Mouse (Mus musculus): ENCODE data around the gene Ssc5d. TPM values are rescaled to one million over a fixed set of nuclear protein-coding genes. Genes with fewer than 3 reads are reported as not detected.

Ssc5d gene
- polyA plus RNA-seq, 1 experiment from 2014 or later = 1.5 TPM

DNA sequence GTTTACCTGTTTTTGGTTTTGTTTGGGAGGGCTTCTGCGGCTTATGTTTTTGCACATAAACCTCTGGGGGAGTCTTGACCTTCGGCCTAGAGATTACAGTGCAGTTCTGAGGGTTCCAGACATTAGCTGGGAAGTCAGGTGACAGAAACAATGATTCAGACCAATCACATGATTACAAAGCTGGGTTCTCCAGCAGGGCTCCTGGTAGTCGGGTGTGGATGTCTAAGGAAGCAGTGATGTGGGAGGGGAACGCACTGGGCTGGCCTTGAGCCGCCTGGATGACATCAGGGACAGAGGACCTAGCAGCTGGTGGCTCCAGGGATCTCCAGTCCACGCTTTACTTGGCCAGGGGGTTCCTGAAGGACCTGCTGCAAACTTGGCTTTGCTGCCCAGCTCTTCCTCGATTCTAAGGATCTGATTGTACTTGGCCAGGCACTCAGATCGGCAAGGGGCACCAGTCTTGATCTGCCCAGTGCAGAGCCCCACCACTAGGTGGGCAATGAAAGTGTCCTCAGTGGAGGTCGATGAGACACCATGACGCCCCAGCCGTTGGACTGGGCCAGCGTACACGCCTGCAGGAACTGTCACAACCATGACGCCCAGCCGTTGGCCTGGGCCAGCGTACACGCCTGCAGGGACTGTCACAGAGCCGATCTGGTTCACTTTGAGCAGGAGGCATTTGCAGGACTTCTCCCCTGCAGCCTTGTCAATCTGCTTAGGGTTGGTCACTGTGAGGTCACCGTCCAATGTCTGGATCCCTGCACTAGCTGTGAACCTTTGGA is 25.2 kb downstream of the Ssc5d start:
- H3K4me2 ChIP-seq = no peak overlapping the region
- H3K4me1 ChIP-seq (replicated peaks) = peaks cover 25% of the 10 kb centered on the region
- no peak overlapping the region for H3K27ac ChIP-seq (ENCODE audit: poor library complexity, severe bottlenecking)
- no peak overlapping the region for H3K4me3 ChIP-seq
- no peaks in the 10 kb centered on the region for H3K9me3 ChIP-seq (replicated peaks)
- no peak overlapping the region for H3K9ac ChIP-seq
- no peaks in the 10 kb centered on the region for H3K27me3 ChIP-seq (replicated peaks)
- H3K36me3 ChIP-seq = no peaks in the 10 kb centered on the region
- ATAC-seq (ENCODE audit: insufficient number of reproducible peaks, low FRiP score) = no peak
- 72% methylated on average over 19 of the region's 19 CpGs for WGBS

DNA sequence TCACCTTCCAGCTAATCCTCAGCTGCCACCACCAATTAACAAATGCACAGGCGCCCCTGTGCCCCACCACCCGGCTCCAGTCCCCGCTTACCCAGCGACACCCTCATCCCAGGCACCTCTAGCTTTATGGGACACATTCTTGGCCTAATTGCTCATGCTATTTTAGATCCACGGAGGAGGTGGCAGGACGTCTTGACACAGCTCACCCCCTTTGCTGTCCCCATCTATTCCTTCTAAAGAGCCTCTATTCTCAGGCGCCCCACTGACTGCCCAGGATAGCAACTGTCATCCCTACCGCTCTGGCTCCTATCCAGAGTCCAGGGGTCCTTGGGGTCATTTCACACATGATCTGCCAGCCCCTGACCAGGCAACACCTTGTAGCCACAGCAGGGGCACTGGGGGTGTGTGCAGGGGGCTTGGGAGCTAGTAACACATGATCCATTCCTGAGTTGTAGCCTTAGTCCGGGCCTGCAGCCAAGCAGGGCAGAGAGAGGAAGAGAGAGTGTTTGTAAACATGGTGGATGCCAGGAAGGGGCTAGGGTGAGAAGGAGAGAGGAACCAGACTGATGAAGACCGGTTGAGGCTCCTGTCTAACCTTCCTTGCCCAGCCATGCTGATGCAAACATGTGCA is 28.3 kb downstream of the Ssc5d start:
- Histone ChIP-seq H3K27me3 (replicated peaks) (no peaks in the 10 kb centered on the region), H3K4me3 (no peak overlapping the region), H3K27ac (ENCODE audit: poor library complexity, severe bottlenecking) (peak overlapping the region; percentile 59), H3K4me1 (replicated peaks) (peaks cover 22% of the 10 kb centered on the region), H3K9me3 (replicated peaks) (no peaks in the 10 kb centered on the region), H3K9ac (no peak overlapping the region; the same call in 1 of the 2 replicates), H3K36me3 (no peaks in the 10 kb centered on the region), H3K4me2 (0 out of 2 replicates have a peak overlapping the region, but pooled peaks have one; percentile 2)
- WGBS = 12% methylated on average over 10 of the region's 10 CpGs
- ATAC-seq (ENCODE audit: insufficient number of reproducible peaks, low FRiP score) = peak; percentile 65

DNA sequence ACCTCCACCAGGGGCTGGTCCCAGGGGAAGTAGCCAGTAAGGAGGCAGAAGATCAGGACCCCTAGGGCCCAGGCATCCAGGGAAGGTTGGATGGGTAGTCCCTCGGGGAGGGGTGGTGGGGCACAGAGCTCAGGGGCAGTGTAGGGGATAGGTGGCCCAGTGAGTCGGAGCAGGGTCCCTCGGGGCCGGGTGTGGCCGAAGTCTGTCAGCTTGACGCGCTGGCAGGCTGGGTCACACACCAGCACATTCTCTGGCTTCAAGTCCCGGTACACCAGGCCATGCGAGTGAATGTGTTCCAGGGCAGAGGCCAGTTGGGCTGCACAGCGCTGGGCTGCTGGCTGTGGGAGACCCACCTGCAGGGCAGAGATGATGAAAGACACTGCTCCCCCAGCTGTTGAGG is 31.8 kb downstream of the Ssc5d start:
- H3K36me3 ChIP-seq = no peaks in the 10 kb centered on the region
- WGBS = 79% methylated on average over 10 of the region's 10 CpGs
- no peak overlapping the region for H3K9ac ChIP-seq
- no peak overlapping the region for H3K4me2 ChIP-seq
- H3K4me3 ChIP-seq = no peak overlapping the region
- no peak overlapping the region for H3K27ac ChIP-seq (ENCODE audit: poor library complexity, severe bottlenecking)
- H3K9me3 ChIP-seq (replicated peaks) = no peaks in the 10 kb centered on the region
- no peak for ATAC-seq (ENCODE audit: insufficient number of reproducible peaks, low FRiP score)
- H3K4me1 ChIP-seq (replicated peaks) = peaks cover 13% of the 10 kb centered on the region
- no peaks in the 10 kb centered on the region for H3K27me3 ChIP-seq (replicated peaks)

DNA sequence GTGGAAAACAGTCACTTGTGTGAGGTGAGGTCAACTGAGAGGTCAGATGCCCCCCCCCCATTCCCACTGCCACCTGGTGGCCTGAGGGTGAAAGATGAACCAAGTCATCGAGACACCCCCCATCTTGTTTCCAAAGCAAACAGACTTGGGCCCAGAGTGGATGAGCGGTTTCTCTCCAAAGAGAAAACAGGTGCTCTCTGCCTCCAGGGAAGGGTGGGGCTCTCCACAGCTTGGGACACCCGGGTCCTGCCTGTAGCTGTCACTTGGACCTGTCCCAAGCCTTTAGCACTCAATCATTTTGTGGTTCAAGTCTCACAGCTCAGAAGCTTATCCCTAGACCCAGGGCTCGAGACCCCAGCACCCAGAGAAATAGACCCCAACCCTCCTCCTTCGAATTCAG is 37.9 kb downstream of the Ssc5d start:
- ATAC-seq (ENCODE audit: insufficient number of reproducible peaks, low FRiP score) = no peak
- 79% methylated on average over 5 of the region's 5 CpGs for WGBS
- H3K9ac ChIP-seq = no peak overlapping the region

DNA sequence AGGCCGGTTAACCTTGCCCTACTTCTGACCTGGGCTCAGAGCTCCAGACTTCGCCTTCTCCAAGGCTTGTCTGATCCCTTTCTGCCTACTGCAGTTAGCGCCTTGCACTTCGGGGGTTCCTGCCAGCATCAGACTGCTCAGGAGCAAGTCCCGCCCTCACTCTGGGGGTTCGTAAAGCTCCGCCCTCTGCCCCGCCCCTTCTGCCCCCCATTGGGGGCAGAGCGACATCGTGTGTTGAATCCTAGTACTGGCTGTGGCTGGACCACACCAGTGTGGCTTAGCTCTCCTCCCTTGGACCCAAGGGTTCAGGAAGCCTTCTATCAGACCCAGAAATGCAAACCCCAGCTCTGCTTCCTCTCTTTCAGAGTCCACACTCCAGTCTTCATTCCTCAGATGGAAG is 38.7 kb downstream of the Ssc5d start, which contains the start of gene Sbk2:
Gene Sbk2, minus strand, starts transcription at position 135 of the 400 bp plus-strand sequence.
- H3K4me1 ChIP-seq (replicated peaks) = no peaks in the 10 kb centered on the region
- H3K9me3 ChIP-seq (replicated peaks) = no peaks in the 10 kb centered on the region
- peak within 1 kb of the TSS; percentile 42 for H3K4me2 ChIP-seq
- H3K27ac ChIP-seq (ENCODE audit: poor library complexity, severe bottlenecking) = no peak within 1 kb of the TSS
- 3% methylated on average over 10 of the region's 10 CpGs for WGBS
- H3K9ac ChIP-seq = no peak within 1 kb of the TSS
- no peaks in the 10 kb centered on the region for H3K36me3 ChIP-seq
- ATAC-seq (ENCODE audit: insufficient number of reproducible peaks, low FRiP score) = peak; percentile 83
- H3K27me3 ChIP-seq (replicated peaks) = 0 out of 2 replicates have a peak, but pooled peaks cover 3% of the 10 kb centered on the region
- no peak within 1 kb of the TSS for H3K4me3 ChIP-seq

More for the DNA sequence above, 37.9 kb downstream of the Ssc5d start:
- Histone ChIP-seq H3K27ac (ENCODE audit: poor library complexity, severe bottlenecking) (no peak overlapping the region), H3K4me3 (no peak overlapping the region), H3K4me2 (no peak overlapping the region), H3K4me1 (replicated peaks) (no peaks in the 10 kb centered on the region), H3K27me3 (replicated peaks) (0 out of 2 replicates have a peak, but pooled peaks cover 3% of the 10 kb centered on the region), H3K9me3 (replicated peaks) (no peaks in the 10 kb centered on the region), H3K36me3 (no peaks in the 10 kb centered on the region)

DNA sequence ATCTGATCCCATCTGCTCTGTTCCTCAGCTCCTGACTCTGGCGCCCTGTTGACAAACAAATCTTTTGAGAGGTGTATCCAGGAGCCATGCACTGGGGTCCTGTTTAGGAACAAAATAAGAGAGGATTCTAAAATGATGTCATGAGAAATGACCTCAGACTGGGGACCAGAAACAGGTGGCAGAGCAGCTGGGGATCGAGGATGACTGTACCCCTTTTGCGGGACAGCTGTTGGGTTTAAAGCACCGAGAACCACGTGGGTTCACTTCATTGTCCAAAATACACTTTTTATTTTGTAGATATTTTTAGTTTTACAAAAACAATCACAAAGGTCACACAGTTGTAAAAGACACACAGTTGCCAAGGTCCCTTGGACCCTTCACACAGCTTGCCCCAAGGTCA is 39.4 kb downstream of the Ssc5d start:
- Histone ChIP-seq H3K27ac (ENCODE audit: poor library complexity, severe bottlenecking) (no peak overlapping the region), H3K4me3 (no peak overlapping the region), H3K9me3 (replicated peaks) (no peaks in the 10 kb centered on the region), H3K27me3 (replicated peaks) (0 out of 2 replicates have a peak, but pooled peaks cover 3% of the 10 kb centered on the region), H3K9ac (no peak overlapping the region), H3K36me3 (no peaks in the 10 kb centered on the region), H3K4me2 (no peak overlapping the region), H3K4me1 (replicated peaks) (no peaks in the 10 kb centered on the region)
- WGBS = 68% methylated on average over 5 of the region's 5 CpGs
- no peak for ATAC-seq (ENCODE audit: insufficient number of reproducible peaks, low FRiP score)

DNA sequence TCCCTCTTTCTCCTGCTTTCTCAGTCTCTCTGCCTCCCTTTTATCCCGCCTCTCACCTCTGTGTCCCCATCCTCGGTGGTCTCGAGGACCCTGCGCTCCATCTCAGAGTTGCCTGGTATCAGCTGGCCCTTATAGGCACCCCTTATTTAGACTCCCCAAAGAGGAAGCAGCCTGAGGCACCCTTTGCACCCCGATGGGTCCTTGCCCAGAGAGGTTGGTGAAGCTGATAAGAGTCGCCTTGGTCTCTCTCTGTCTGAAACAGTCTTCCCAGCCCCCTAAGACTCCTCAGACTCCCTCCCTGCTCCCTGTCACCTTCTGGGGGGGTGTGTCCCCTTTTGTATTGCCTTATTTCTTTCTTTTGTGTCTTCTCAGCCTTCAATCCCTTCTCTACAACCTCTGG is 45.5 kb downstream of the Ssc5d start, which contains the start of gene Sbk3:
Gene Sbk3, minus strand, starts transcription at position 101 of the 400 bp plus-strand sequence.
- Histone ChIP-seq H3K27ac (ENCODE audit: poor library complexity, severe bottlenecking) (0 out of 2 replicates have a peak within 1 kb of the TSS, but pooled peaks have one; percentile 14), H3K36me3 (no peaks in the 10 kb centered on the region), H3K27me3 (replicated peaks) (no peaks in the 10 kb centered on the region), H3K4me3 (no peak within 1 kb of the TSS), H3K4me2 (no peak within 1 kb of the TSS), H3K4me1 (replicated peaks) (peaks cover 12% of the 10 kb centered on the region), H3K9me3 (replicated peaks) (no peaks in the 10 kb centered on the region), H3K9ac (no peak within 1 kb of the TSS; the same call in 1 of the 2 replicates)
- WGBS = 29% methylated on average over 6 of the region's 6 CpGs
- ATAC-seq (ENCODE audit: insufficient number of reproducible peaks, low FRiP score) = no peak

DNA sequence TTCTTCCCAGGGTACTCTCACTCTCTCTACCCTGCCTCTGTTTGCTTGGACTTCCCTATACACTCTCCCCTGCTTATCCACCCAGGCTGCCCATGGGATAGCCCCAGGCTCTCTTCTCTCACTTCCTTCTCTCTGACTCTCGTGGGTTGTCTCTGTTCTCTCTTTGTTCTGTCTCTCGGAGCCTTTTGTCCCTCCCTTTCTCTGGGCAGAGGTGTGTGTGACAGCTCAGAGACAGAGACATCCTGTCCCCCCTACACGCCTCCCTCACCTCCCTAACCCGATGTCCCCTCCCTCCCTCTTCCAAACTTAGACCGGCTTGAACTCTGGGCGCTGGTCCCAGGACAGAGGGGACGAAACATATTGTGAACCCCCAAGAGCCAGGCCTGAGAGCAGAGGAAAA is 46.1 kb downstream of the Ssc5d start:
- Histone ChIP-seq H3K36me3 (no peaks in the 10 kb centered on the region), H3K4me1 (replicated peaks) (peaks cover 12% of the 10 kb centered on the region), H3K4me3 (no peak overlapping the region), H3K9me3 (replicated peaks) (no peaks in the 10 kb centered on the region), H3K27me3 (replicated peaks) (no peaks in the 10 kb centered on the region), H3K4me2 (no peak overlapping the region), H3K27ac (ENCODE audit: poor library complexity, severe bottlenecking) (0 out of 2 replicates have a peak overlapping the region, but pooled peaks have one; percentile 14), H3K9ac (no peak overlapping the region)
- no peak for ATAC-seq (ENCODE audit: insufficient number of reproducible peaks, low FRiP score)
- WGBS = 11% methylated on average over 7 of the region's 7 CpGs

DNA sequence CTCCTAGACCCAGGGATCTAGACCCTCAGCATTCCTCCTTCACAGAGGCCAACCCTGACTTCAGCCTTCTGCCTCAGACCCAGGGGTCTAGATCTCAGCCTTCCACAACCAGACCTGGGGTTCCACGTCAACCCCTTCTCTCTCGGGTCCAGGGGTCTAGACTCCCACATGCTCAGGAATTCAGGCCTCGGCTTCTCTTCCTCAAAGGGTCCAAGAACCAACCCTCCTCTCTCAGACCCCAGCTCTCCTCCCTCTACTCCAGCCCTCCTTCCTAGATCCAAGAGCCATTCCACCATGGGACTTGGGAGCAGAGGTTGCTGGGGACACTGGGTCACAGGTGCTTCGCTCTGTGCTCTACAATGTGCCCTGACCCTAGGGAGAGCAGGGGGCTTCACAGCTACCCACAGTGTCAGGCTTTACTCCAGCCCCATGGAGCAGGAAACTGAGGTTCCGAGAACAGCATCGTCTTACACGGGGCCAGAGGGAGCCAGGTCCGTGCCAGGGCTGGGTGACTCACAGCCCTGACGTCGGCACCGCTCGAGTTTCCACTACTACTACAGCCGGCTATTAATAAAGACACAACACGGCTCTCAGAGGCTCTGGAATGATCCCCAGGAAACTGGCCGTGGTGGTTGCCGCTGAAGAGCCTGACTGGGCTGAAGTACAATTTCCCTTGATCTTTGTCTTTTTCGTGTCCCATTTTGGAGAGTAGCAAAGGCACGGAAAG is 46.9 kb downstream of the Ssc5d start:
- Histone ChIP-seq H3K4me2 (no peak overlapping the region), H3K27me3 (replicated peaks) (no peaks in the 10 kb centered on the region), H3K36me3 (no peaks in the 10 kb centered on the region), H3K9me3 (replicated peaks) (no peaks in the 10 kb centered on the region), H3K4me3 (no peak overlapping the region), H3K9ac (no peak overlapping the region), H3K27ac (ENCODE audit: poor library complexity, severe bottlenecking) (0 out of 2 replicates have a peak overlapping the region, but pooled peaks have one; percentile 41), H3K4me1 (replicated peaks) (peaks cover 12% of the 10 kb centered on the region)
- ATAC-seq (ENCODE audit: insufficient number of reproducible peaks, low FRiP score) = peak; percentile 74
- 42% methylated on average over 18 of the region's 18 CpGs for WGBS

DNA sequence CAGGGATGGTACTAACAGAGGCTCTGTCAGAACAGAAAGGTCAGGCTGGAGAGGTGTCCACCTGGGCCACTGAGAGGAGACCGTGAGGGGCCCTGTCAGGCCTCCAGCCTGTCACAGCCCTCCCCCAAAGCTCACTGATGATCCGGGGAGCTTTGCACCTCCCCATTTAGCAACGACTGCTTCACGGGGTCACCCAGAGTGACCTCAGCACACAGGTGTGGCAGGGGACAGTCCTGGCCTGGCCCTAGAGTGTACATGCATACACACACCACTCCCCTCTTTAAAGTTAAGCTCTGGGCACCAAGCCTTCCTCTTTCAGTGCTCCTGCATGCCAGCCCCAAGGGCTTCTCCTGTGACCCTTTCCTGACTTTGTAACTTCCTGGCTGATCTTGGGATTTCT is 49.9 kb downstream of the Ssc5d start:
- no peaks in the 10 kb centered on the region for H3K36me3 ChIP-seq
- peaks cover 16% of the 10 kb centered on the region for H3K4me1 ChIP-seq (replicated peaks)
- no peak overlapping the region for H3K9ac ChIP-seq
- H3K4me3 ChIP-seq = no peak overlapping the region
- ATAC-seq (ENCODE audit: insufficient number of reproducible peaks, low FRiP score) = no peak
- H3K9me3 ChIP-seq (replicated peaks) = no peaks in the 10 kb centered on the region
- no peak overlapping the region for H3K27ac ChIP-seq (ENCODE audit: poor library complexity, severe bottlenecking)
- no peak overlapping the region for H3K4me2 ChIP-seq
- no peaks in the 10 kb centered on the region for H3K27me3 ChIP-seq (replicated peaks)
- WGBS = 43% methylated on average over 4 of the region's 4 CpGs

DNA sequence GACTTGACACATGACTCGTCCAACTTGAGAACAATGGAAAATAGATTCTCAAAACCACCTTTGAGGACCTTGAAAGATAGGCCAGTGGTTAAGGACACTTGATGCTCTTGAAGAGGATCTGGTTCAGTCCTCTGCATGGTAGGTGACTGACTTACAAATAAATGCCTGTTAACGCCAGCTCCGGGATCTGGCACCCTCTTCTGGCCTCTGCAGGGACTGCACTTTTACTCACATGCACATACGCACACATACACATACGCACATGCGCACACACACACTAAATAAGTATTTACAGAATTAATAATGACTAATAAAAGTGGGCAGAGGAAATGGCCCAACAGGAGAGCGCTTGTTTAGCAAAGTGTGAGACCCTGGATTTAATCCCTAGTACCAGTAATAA is 51.2 kb downstream of the Ssc5d start:
- Histone ChIP-seq H3K36me3 (no peaks in the 10 kb centered on the region), H3K4me1 (replicated peaks) (peaks cover 16% of the 10 kb centered on the region), H3K27ac (ENCODE audit: poor library complexity, severe bottlenecking) (no peak overlapping the region), H3K4me3 (no peak overlapping the region), H3K27me3 (replicated peaks) (no peaks in the 10 kb centered on the region), H3K9me3 (replicated peaks) (no peaks in the 10 kb centered on the region), H3K4me2 (no peak overlapping the region), H3K9ac (no peak overlapping the region)
- WGBS = 81% methylated on average over 7 of the region's 7 CpGs
- no peak for ATAC-seq (ENCODE audit: insufficient number of reproducible peaks, low FRiP score)

All from heart, embryonic 12.5 days (tissue).